Mouse (Mus musculus): ENCODE measurements around the gene Fam114a2.

The Fam114a2 gene

GRCm38 (mm10) chr11:57518751-57519148 lies 333 bp upstream of the Fam114a2 start:
- no peak for DNase-seq

- no peak for DNase-seq
These were observed 1.4 kb downstream of the Fam114a2 start for GRCm38 (mm10) chr11:57516946-57517441.

GRCm38 (mm10) chr11:57515218-57515617 lies 3.2 kb downstream of the Fam114a2 start:
- DNase-seq = no peak

GRCm38 (mm10) chr11:57506899-57507298 lies 11.5 kb downstream of the Fam114a2 start:
- DNase-seq = no peak

GRCm38 (mm10) chr11:57503155-57503554 lies 15.3 kb downstream of the Fam114a2 start:
- no peak for DNase-seq

GRCm38 (mm10) chr11:57498215-57498614 lies 20.2 kb downstream of the Fam114a2 start:
- no peak for DNase-seq

- DNase-seq = no peak
These were observed 20.7 kb downstream of the Fam114a2 start for GRCm38 (mm10) chr11:57497701-57498100.

GRCm38 (mm10) chr11:57496462-57497039 lies 21.9 kb downstream of the Fam114a2 start:
- no peak for DNase-seq

- no peak for DNase-seq
These were observed 30.0 kb downstream of the Fam114a2 start for GRCm38 (mm10) chr11:57488436-57488835.

GRCm38 (mm10) chr11:57478077-57478476 lies 40.3 kb downstream of the Fam114a2 start:
- DNase-seq = peak; percentile 24 to 43

- DNase-seq = peak; percentile 73 to 82
These were observed 43.3 kb downstream of the Fam114a2 start for GRCm38 (mm10) chr11:57475119-57475518.

- peak in 1 of 2 experiments; percentile 33 for DNase-seq
These were observed 44.0 kb downstream of the Fam114a2 start for GRCm38 (mm10) chr11:57474296-57474941.

GRCm38 (mm10) chr11:57470979-57471378 lies 47.4 kb downstream of the Fam114a2 start:
- no peak for DNase-seq

- DNase-seq = no peak
These were observed 48.4 kb downstream of the Fam114a2 start for GRCm38 (mm10) chr11:57470056-57470455.

- peak in 1 of 2 experiments; percentile 23 for DNase-seq
These were observed 49.7 kb downstream of the Fam114a2 start for GRCm38 (mm10) chr11:57468706-57469105.

- DNase-seq = peak; percentile 82 to 84
These were observed 51.0 kb downstream of the Fam114a2 start for GRCm38 (mm10) chr11:57467159-57468110.

GRCm38 (mm10) chr11:57465844-57466243 lies 52.6 kb downstream of the Fam114a2 start:
- DNase-seq = no peak

GRCm38 (mm10) chr11:57465025-57465424 lies 53.4 kb downstream of the Fam114a2 start:
- peak in 1 of 2 experiments; percentile 35 for DNase-seq

GRCm38 (mm10) chr11:57459759-57460158 lies 58.7 kb downstream of the Fam114a2 start:
- peak; percentile 45 to 50 for DNase-seq

- DNase-seq = no peak
These were observed 64.0 kb downstream of the Fam114a2 start for GRCm38 (mm10) chr11:57454421-57454820.

GRCm38 (mm10) chr11:57445237-57445962 lies 73.0 kb downstream of the Fam114a2 start:
- no peak for DNase-seq

GRCm38 (mm10) chr11:57434153-57434552 lies 84.3 kb downstream of the Fam114a2 start:
- DNase-seq = no peak
